Mouse (Mus musculus) left cerebral cortex, postnatal 25 days (tissue): ENCODE measurements around the gene Ppcs. TPM values are rescaled to one million over a fixed set of nuclear protein-coding genes. Genes with fewer than 3 reads are reported as not detected.
A peak's percentile ranks its signal among the peaks of the same experiment; 100 is the strongest.

Experiments used
- DNase-seq, 2 experiments: peaks; one replicate each; pipeline ENCODE4 v3.0.0; 2022; ENCODE audit warnings: low spot score in 2 of 2, mixed read lengths in 1 of 2
- intact Hi-C: fragments of 180-260 bp; cut with DNase I; formaldehyde crosslinking; loops from one replicate; pipeline ENCODE4 v1.15.1; 2025
- total RNA-seq, 2 experiments: library from RNA; stranded (reverse); gene quantifications; 2 replicates each; pipeline ENCODE4 v1.2.3; 2021

Gene Ppcs
- total RNA-seq, 2 experiments from 2014 or later, result 4.7 to 5.2 TPM

DNA sequence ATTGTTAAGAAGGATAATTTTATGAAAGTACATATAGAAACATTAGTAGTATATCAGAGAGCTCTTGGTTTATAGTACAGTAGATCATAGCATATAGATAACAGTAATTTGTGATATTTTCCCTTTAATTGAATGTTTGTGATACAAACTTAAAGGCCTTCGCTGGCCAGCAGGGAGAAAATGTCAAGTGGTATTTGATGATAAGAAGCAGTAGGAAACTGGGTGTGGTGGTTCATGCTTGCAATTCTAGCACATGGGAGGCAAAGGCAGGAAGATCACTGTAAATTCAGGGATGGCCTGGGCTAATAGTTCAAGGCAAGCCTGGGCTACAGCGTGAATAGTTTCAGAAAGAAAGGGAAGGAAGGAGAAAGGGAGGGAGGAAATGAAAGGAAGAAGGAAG, 2.9 kb upstream of the Ppcs start:
- intact Hi-C loops, result no loop called here
- no peak for DNase-seq

GRCm38 (mm10) chr4:119421921-119422293, 313 bp downstream of the Ppcs start:
- intact Hi-C loops, result loop anchor here (5.0 kb wide), 2 partner anchors 40 to 115 kb away; partner anchors contain the start of genes Foxj3 and Frg2f1
- DNase-seq, result no peak

DNA sequence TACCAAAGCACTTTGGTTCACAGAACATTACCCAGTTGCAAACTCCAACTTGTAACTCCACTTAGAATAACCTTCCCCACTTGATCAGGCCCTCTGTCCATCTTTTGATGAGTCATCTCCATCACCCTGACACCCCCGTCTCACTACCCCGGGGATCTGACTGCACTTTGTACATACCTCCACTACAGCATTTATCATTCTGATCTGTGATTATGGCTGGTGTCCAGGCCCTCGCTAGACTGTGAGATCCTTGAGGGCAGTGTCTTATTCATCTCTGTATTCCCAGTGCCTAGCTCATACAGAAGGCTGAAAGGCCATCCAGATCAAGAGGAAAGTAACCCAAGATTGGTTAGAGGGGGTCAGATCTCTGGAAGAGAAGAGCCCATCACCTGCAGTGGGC, 1.0 kb downstream of the Ppcs start:
- intact Hi-C loops, result loop anchor here (5.0 kb wide), 2 partner anchors 41 to 116 kb away; partner anchors contain the start of genes Foxj3 and Frg2f1
- DNase-seq, result no peak

- intact Hi-C loops, result no loop called here
- no peak for DNase-seq
Observed at GRCm38 (mm10) chr4:119417894-119418293, 4.3 kb downstream of the Ppcs start.

DNA sequence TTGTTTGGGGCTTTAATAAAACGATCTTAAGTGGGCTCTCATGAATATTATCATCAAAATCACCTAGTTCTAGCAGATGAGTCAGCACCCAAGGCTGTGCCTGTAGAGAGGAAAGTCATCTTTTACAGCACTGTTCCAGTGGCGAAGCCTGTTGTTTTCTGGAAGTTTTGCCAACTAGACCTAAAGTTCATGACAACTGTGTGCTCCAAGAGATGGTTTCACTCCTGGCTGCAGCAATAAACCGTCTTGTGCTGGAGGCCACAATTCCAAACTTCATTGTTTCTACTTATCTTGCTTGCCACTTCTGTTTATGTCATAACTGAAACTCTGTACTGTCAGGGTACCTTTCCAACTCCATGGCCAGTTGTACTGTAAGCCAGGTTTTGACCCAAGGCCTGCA, 5.0 kb downstream of the Ppcs start:
- no peak for DNase-seq
- intact Hi-C loops, result no loop called here

- intact Hi-C loops, result no loop called here
- peak; percentile 96 to 98 for DNase-seq
Observed at GRCm38 (mm10) chr4:119415072-119415753, 7.0 kb downstream of the Ppcs start, which contains the start of gene Ccdc30. Gene Ccdc30 (minus strand): TSS chr4:119415521.

GRCm38 (mm10) chr4:119412791-119413190, 9.4 kb downstream of the Ppcs start:
- intact Hi-C loops, result no loop called here

DNA sequence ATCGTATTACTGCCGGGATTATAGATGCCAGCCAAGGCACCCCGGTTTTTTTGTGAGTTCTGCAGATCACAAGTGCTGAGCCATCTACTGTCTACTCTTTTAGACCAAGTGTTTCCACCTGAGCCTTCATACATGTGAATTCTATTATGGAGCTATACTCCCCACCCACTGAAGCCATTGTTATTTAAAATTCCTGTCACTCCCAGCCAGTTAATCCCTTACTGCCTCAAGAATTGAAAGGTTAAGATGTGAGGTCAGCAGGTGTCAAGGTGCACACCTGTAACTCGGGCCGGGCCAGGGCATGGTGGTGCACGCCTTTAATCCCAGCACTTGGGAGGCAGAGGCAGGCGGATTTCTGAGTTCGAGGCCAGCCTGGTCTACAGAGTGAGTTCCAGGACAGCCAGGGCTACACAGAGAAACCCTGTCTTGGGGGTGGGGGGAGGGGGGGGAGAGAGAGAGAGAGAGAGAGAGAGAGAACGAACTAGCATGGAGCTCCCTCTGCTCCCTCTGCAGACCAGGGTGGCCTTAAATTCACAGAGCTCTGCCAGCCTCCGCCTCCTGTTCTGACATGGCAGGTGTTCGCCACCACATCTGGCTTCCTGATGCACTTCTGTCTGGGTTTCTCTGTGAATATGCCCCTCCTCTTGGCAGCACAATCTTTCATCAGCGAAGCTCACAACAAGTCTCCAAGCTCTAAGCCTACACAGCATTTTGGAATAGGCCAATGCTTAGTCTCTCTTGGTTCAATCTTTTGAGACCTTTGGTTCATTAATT, 10.2 kb downstream of the Ppcs start:
- DNase-seq, result no peak
- intact Hi-C loops, result no loop called here

More at GRCm38 (mm10) chr4:119412791-119413190, 9.4 kb downstream of the Ppcs start:
- no peak for DNase-seq

- intact Hi-C loops, result no loop called here
- no peak for DNase-seq
Observed at GRCm38 (mm10) chr4:119403431-119403830, 18.8 kb downstream of the Ppcs start.

- DNase-seq, result no peak
- intact Hi-C loops, result no loop called here
Observed at GRCm38 (mm10) chr4:119400896-119401295, 21.3 kb downstream of the Ppcs start.

DNA sequence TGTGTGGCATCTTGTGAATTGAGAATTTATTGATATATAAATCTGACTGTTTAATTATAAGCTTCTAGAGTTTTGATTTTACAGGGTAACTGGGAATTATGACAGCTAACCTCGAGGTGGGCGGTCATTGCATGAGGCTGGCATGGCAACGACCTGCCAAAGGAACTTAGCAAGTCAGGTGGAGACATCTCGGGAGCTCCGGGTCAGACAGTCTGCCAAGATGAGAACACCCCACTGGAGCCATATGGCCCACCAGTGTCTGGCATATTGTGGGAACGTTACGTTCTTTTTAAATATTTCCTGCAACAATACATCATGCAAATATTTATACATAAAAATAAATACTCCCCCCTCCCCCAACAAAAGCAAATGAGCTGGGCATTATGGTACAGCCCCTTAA, 23.5 kb downstream of the Ppcs start:
- no peak for DNase-seq
- intact Hi-C loops, result no loop called here

DNA sequence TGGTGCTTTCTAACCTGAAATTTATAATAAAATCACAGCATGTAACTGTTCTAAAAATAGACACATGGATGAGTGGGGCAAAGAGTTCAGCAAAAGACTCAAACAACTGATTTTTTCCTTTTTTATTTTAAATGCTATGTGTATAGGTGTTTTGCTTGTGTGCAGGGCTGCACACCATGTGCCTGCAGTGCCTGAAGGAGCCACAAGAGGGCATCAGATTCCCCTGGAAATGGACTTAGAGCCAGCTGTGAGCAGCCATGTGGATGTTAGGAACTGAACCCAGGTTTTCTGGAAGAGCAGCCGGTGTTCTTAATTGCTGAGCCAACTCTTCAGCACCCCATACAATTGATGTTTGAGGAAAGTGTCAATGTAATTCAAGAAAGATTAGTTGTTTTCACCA, 31.9 kb downstream of the Ppcs start:
- DNase-seq, result no peak
- intact Hi-C loops, result no loop called here

- no peak for DNase-seq
- intact Hi-C loops, result no loop called here
Observed at GRCm38 (mm10) chr4:119389184-119389583, 33.0 kb downstream of the Ppcs start.

- intact Hi-C loops, result no loop called here
- no peak for DNase-seq
Observed at GRCm38 (mm10) chr4:119381471-119382190, 40.6 kb downstream of the Ppcs start.

- no peak for DNase-seq
- intact Hi-C loops, result no loop called here
Observed at GRCm38 (mm10) chr4:119369460-119369859, 52.8 kb downstream of the Ppcs start.

Other genes starting within 250 kb of the Ppcs start
- 1 to 10 TPM; 7.9 to 8.6 TPM for gene Zfp691, start 248.2 kb downstream of the Ppcs start, total RNA-seq
- gene Ermap, start 232.4 kb downstream of the Ppcs start, total RNA-seq, result under 1 TPM; 0.57 to 0.60 TPM
- 10 to 100 TPM; 17.6 to 20.7 TPM for gene Svbp, start 227.1 kb downstream of the Ppcs start, total RNA-seq
- gene Tmem269, start 204.2 kb downstream of the Ppcs start, total RNA-seq, result under 1 TPM; 0.50 to 0.64 TPM
- 10 to 100 TPM; 33.4 to 34.2 TPM for gene AU022252, start 189.7 kb downstream of the Ppcs start, total RNA-seq
- 1 to 10 TPM; 6.5 to 6.9 TPM for gene P3h1, start 189.5 kb downstream of the Ppcs start, total RNA-seq
- gene Cldn19, start 167.0 kb downstream of the Ppcs start, total RNA-seq, result under 1 TPM; 0.43 to 0.44 TPM
- 100 to 1,000 TPM; 218 to 230 TPM for gene Ybx1, start 127.8 kb downstream of the Ppcs start, total RNA-seq
- gene Ppih, start 101.9 kb downstream of the Ppcs start, total RNA-seq, result 10 to 100 TPM; 16.2 to 21.6 TPM
- 10 to 100 TPM; 16.3 to 16.9 TPM for gene Ccdc30, start 6.9 kb downstream of the Ppcs start, total RNA-seq
- gene Zmynd12, start 394 bp upstream of the Ppcs start, total RNA-seq, result under 1 TPM in 1 of 2 experiments, not detected in 1; 0.25 TPM
- gene Rimkla, start 70.2 kb upstream of the Ppcs start, total RNA-seq, result 10 to 100 TPM in 1 of 2 experiments, 1 to 10 TPM in 1; 7.6 to 12.4 TPM
- gene Foxj3, start 114.6 kb upstream of the Ppcs start, total RNA-seq, result 10 to 100 TPM; 64.6 to 77.5 TPM
- gene Frg2f1, start 117.1 kb upstream of the Ppcs start, total RNA-seq, result 10 to 100 TPM; 25.2 to 27.3 TPM
- not detected for gene Guca2a, start 215.3 kb upstream of the Ppcs start, total RNA-seq
- gene Guca2b, start 236.5 kb upstream of the Ppcs start, total RNA-seq, result not detected